ENCODE assay signal across 8 mouse cellular contexts in genomic region chr9:123237739-123238138, GRCm38 (mm10). TPM values are rescaled to one million over a fixed set of nuclear protein-coding genes. Genes with fewer than 3 reads are reported as not detected.
DNase-seq lines count a peak whose midpoint lies in the region; ATAC-seq lines count a peak whose summit lies in the region.

No protein-coding gene starts in this region.

- no peak overlapping the region for H3K9ac ChIP-seq in heart, embryonic 12.5 days
- no peak overlapping the region for H3K9ac ChIP-seq in neural tube, embryonic 14.5 days (replicated peaks; ENCODE audit: low read depth, low read length)

- no peaks in the 10 kb centered on the region for H3K9me3 ChIP-seq in heart, embryonic 12.5 days (replicated peaks)
- H3K9me3 ChIP-seq in neural tube, embryonic 14.5 days (ENCODE audit: control insufficient read depth, low read length), result no peaks in the 10 kb centered on the region

- no peaks in the 10 kb centered on the region for H3K36me3 ChIP-seq in heart, embryonic 12.5 days
- H3K36me3 ChIP-seq in neural tube, embryonic 14.5 days (ENCODE audit: control insufficient read depth, insufficient read depth, low read length), result no peaks in the 10 kb centered on the region

- peak; percentile 70 for ATAC-seq in heart, embryonic 12.5 days (ENCODE audit: insufficient number of reproducible peaks, low FRiP score)
- ATAC-seq in neural tube, embryonic 14.5 days (ENCODE audit: low read depth), result no peak

- 31% methylated on average over 2 of the region's 2 CpGs for WGBS in heart, embryonic 12.5 days
- 47% methylated on average over 2 of the region's 2 CpGs for WGBS in neural tube, embryonic 14.5 days

- peaks cover 6% of the 10 kb centered on the region for H3K4me1 ChIP-seq in heart, embryonic 12.5 days (replicated peaks)
- no peaks in the 10 kb centered on the region for H3K4me1 ChIP-seq in neural tube, embryonic 14.5 days (ENCODE audit: control insufficient read depth, insufficient read depth, low read length)

- H3K27me3 ChIP-seq in heart, embryonic 12.5 days (replicated peaks), result no peaks in the 10 kb centered on the region
- H3K27me3 ChIP-seq in neural tube, embryonic 14.5 days (ENCODE audit: control insufficient read depth, insufficient read depth, low read length), result no peaks in the 10 kb centered on the region

- peak overlapping the region; percentile 48; the same call in 1 of the 2 replicates for H3K27ac ChIP-seq in heart, embryonic 12.5 days (ENCODE audit: poor library complexity, severe bottlenecking)
- H3K27ac ChIP-seq in neural tube, embryonic 14.5 days (ENCODE audit: low read depth, low read length), result 0 out of 2 replicates have a peak overlapping the region, but pooled peaks have one; percentile 16

- peak; percentile 8 for DNase-seq in adrenal gland, adult 8-10 months
- no peak for DNase-seq in adrenal gland, postnatal 10 days
- peak; percentile 69 for DNase-seq in NIH3T3 (ENCODE audit: low read depth)
- peak; percentile 81 for DNase-seq in kidney, postnatal 14 days
- no peak for DNase-seq in spleen, adult 12 weeks (ENCODE audit: low spot score)
- no peak for DNase-seq in embryo, embryonic 10 days (ENCODE audit: low spot score)

- H3K4me2 ChIP-seq in heart, embryonic 12.5 days, result no peak overlapping the region
- H3K4me2 ChIP-seq in neural tube, embryonic 14.5 days (ENCODE audit: low read depth, low read length), result no peak overlapping the region

- no peak overlapping the region for H3K4me3 ChIP-seq in heart, embryonic 12.5 days
- no peak overlapping the region for H3K4me3 ChIP-seq in neural tube, embryonic 14.5 days (ENCODE audit: low read depth, low read length)

RNA-seq across cellular contexts. Expression of gene Cdcp1, which starts 21.9 kb away (rescaled TPM):
- under 1 TPM; 0.12 to 0.32 (median 0.20) TPM for total RNA-seq in adrenal gland, adult 8-10 months (2022)
- under 1 TPM; 0.48 to 0.99 TPM for total RNA-seq in adrenal gland, postnatal 10 days (2021)
- polyA plus RNA-seq in heart, embryonic 12.5 days (2016; fragmentation: Nextera tagmentation; extraction: Ambion mirVana), result 0.09 and 0.18 TPM in 2 replicates
- polyA plus RNA-seq in neural tube, embryonic 14.5 days (2014; fragmentation: Nextera tagmentation; extraction: Ambion mirVana), result 0.08 and 0.17 TPM in 2 replicates

RNA-seq across cellular contexts. Expression of gene Tmem158, which starts 22.8 kb away (rescaled TPM):
- 1 to 10 TPM; 7.5 to 8.2 (median 7.8) TPM for total RNA-seq in adrenal gland, adult 8-10 months (2022)
- total RNA-seq in adrenal gland, postnatal 10 days (2021), result 10 to 100 TPM; 13.6 to 16.1 TPM
- 5.1 and 8.1 TPM in 2 replicates for polyA plus RNA-seq in heart, embryonic 12.5 days (2016; fragmentation: Nextera tagmentation; extraction: Ambion mirVana)
- polyA plus RNA-seq in neural tube, embryonic 14.5 days (2014; fragmentation: Nextera tagmentation; extraction: Ambion mirVana), result 30.4 and 37.2 TPM in 2 replicates

Comparison
In these comparisons a context has a peak if more than half of its experiments do, and no peak if none do; other contexts are left out.
1. DNase-seq: peak in adrenal gland, adult 8-10 months (single experiment), NIH3T3 (single experiment) and kidney, postnatal 14 days (single experiment); none in adrenal gland, postnatal 10 days (single experiment), spleen, adult 12 weeks (single experiment) and embryo, embryonic 10 days (single experiment).